Mouse (Mus musculus): ENCODE data around the gene Ppif. TPM values are rescaled to one million over a fixed set of nuclear protein-coding genes. Genes with fewer than 3 reads are reported as not detected.

Gene Ppif
- total and polyA plus RNA-seq, 2 experiments from 2014 or later, result 46.1 to 55.3 TPM

- Histone ChIP-seq H3K27ac (no peak overlapping the region), H3K9me3 (ENCODE audit: low read length) (no peaks in the 10 kb centered on the region), H3K4me1 (ENCODE audit: insufficient read depth, low read length) (peaks cover 9% of the 10 kb centered on the region; the same call in 1 of the 2 replicates), H3K4me3 (ENCODE audit: low read length) (no peak overlapping the region), H3K27me3 (ENCODE audit: insufficient read depth, low read length) (no peaks in the 10 kb centered on the region), H3K4me2 (ENCODE audit: low read depth, low read length) (no peak overlapping the region), H3K36me3 (ENCODE audit: insufficient read depth, low read length) (no peaks in the 10 kb centered on the region), H3K9ac (replicated peaks; ENCODE audit: low read length) (no peak overlapping the region)
- DNase-seq (ENCODE audit: low spot score), result no peak
- no peak for ATAC-seq
- TF ChIP-seq CTCF (IDR thresholded peaks at IDR 0.05; ENCODE audit: low read depth), result no peak
- 78% methylated on average over 5 of the region's 5 CpGs for WGBS
Measured at GRCm38 (mm10) chr14:25727149-25727510, 33.2 kb downstream of the Ppif start.

DNA sequence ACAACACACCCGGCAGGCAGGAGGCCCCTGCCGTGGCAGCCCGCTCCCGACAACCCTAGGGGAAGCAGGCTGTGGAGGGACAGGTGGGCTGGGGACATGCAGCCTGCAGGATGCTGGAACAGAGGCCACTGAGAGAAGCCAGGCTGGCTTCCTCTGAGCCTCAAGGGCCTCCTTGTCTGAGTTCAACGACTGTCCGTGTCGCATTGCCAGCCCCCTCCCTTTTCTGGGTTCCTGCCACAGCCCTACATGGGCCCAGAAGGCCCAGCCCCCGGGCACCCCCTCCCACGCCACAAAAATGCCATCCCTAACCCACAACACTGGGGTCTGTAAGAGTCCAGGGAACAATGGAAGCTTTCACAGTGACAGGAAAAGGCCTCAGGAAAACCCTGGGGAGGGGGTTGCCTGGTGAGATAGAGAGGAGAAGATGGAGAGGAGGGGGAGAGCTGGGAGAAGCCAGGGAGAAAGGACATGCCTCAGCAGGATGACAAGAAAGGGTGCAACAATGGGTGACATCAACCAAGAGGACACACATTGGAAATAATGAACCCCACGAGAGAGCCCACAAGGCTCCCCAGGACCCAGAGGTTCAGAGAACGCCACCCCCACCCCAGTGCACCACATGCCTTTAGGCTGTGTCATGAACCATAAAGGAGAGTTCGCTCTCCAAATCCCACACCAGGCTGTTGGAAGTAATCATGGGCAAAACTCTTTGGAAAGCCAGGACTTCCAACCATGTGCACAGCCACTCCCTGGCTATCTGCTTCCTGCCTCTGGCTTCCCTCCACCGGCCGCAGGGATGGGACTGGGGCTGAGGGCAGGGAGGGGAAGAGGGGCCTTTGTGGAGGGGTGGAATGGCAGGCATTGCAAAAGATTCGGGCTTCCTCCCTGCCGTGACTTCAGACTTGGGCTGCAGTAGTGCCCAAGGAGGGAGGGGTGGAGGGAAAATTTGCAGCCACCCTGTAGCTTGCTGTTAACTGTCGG, 41.1 kb downstream of the Ppif start:
- no peaks in the 10 kb centered on the region for H3K27me3 ChIP-seq (ENCODE audit: insufficient read depth, low read length)
- 23% methylated on average over 17 of the region's 17 CpGs for WGBS
- no peak overlapping the region for H3K9ac ChIP-seq (replicated peaks; ENCODE audit: low read length)
- no peaks in the 10 kb centered on the region for H3K9me3 ChIP-seq (ENCODE audit: low read length)
- peak; percentile 86 for ATAC-seq
- no peak overlapping the region for H3K4me2 ChIP-seq (ENCODE audit: low read depth, low read length)
- no peak overlapping the region for H3K4me3 ChIP-seq (ENCODE audit: low read length)
- DNase-seq (ENCODE audit: low spot score), result peak; percentile 71
- no peak for TF ChIP-seq CTCF (IDR thresholded peaks at IDR 0.05; ENCODE audit: low read depth)
- no peaks in the 10 kb centered on the region for H3K36me3 ChIP-seq (ENCODE audit: insufficient read depth, low read length)
- H3K4me1 ChIP-seq (ENCODE audit: insufficient read depth, low read length), result peaks cover 20% of the 10 kb centered on the region
- peak overlapping the region; percentile 69 for H3K27ac ChIP-seq

- ATAC-seq (no peak), DNase-seq (ENCODE audit: low spot score) (no peak)
- Histone ChIP-seq H3K27ac (peak overlapping the region; percentile 69; the same call in 1 of the 2 replicates), H3K9me3 (ENCODE audit: low read length) (no peaks in the 10 kb centered on the region), H3K36me3 (ENCODE audit: insufficient read depth, low read length) (no peaks in the 10 kb centered on the region), H3K9ac (replicated peaks; ENCODE audit: low read length) (no peak overlapping the region), H3K27me3 (ENCODE audit: insufficient read depth, low read length) (no peaks in the 10 kb centered on the region), H3K4me3 (ENCODE audit: low read length) (no peak overlapping the region), H3K4me1 (ENCODE audit: insufficient read depth, low read length) (peaks cover 24% of the 10 kb centered on the region), H3K4me2 (ENCODE audit: low read depth, low read length) (no peak overlapping the region)
- 62% methylated on average over 3 of the region's 3 CpGs for WGBS
- no peak for TF ChIP-seq CTCF (IDR thresholded peaks at IDR 0.05; ENCODE audit: low read depth)
Measured at GRCm38 (mm10) chr14:25736140-25736539, 42.2 kb downstream of the Ppif start.

DNA sequence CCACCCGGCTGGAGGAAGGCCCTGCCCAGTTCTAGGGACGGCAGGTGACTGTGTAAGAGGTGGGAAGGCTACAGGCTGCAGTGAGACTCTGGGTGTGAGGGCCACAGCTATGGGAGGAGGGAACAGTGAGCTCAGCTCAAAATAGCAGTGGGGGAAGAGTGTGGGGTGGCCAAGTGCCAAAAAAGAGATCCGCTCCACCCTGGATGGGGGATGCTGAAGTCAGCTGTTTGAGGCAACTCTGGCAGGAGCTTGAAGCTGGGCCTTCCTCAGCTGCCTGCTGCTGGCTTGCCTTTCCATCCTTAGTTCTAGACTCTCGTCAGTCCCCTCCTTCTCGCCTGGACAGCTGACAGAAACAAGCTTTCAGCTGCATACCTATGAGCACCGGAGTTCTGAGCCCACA, 42.6 kb downstream of the Ppif start:
- WGBS, result 36% methylated on average over 6 of the region's 6 CpGs
- ATAC-seq (no peak), DNase-seq (ENCODE audit: low spot score) (peak; percentile 71)
- peaks cover 24% of the 10 kb centered on the region for H3K4me1 ChIP-seq (ENCODE audit: insufficient read depth, low read length)
- H3K27me3 ChIP-seq (ENCODE audit: insufficient read depth, low read length), result no peaks in the 10 kb centered on the region
- no peak overlapping the region for H3K4me2 ChIP-seq (ENCODE audit: low read depth, low read length)
- no peaks in the 10 kb centered on the region for H3K9me3 ChIP-seq (ENCODE audit: low read length)
- peak overlapping the region; percentile 69; the same call in 1 of the 2 replicates for H3K27ac ChIP-seq
- no peak for TF ChIP-seq CTCF (IDR thresholded peaks at IDR 0.05; ENCODE audit: low read depth)
- no peaks in the 10 kb centered on the region for H3K36me3 ChIP-seq (ENCODE audit: insufficient read depth, low read length)
- H3K4me3 ChIP-seq (ENCODE audit: low read length), result no peak overlapping the region
- H3K9ac ChIP-seq (replicated peaks; ENCODE audit: low read length), result no peak overlapping the region

GRCm38 (mm10) chr14:25738591-25739001, 44.6 kb downstream of the Ppif start:
- no peak for TF ChIP-seq CTCF (IDR thresholded peaks at IDR 0.05; ENCODE audit: low read depth)
- DNase-seq (ENCODE audit: low spot score) (peak; percentile 54), ATAC-seq (no peak)
- no peak overlapping the region for H3K4me2 ChIP-seq (ENCODE audit: low read depth, low read length)
- H3K4me3 ChIP-seq (ENCODE audit: low read length), result no peak overlapping the region
- peaks cover 24% of the 10 kb centered on the region for H3K4me1 ChIP-seq (ENCODE audit: insufficient read depth, low read length)
- no peaks in the 10 kb centered on the region for H3K36me3 ChIP-seq (ENCODE audit: insufficient read depth, low read length)
- no peak overlapping the region; the same call in 1 of the 2 replicates for H3K27ac ChIP-seq
- no peaks in the 10 kb centered on the region for H3K9me3 ChIP-seq (ENCODE audit: low read length)
- WGBS, result 40% methylated on average over 14 of the region's 14 CpGs
- H3K27me3 ChIP-seq (ENCODE audit: insufficient read depth, low read length), result no peaks in the 10 kb centered on the region
- H3K9ac ChIP-seq (replicated peaks; ENCODE audit: low read length), result no peak overlapping the region

DNA sequence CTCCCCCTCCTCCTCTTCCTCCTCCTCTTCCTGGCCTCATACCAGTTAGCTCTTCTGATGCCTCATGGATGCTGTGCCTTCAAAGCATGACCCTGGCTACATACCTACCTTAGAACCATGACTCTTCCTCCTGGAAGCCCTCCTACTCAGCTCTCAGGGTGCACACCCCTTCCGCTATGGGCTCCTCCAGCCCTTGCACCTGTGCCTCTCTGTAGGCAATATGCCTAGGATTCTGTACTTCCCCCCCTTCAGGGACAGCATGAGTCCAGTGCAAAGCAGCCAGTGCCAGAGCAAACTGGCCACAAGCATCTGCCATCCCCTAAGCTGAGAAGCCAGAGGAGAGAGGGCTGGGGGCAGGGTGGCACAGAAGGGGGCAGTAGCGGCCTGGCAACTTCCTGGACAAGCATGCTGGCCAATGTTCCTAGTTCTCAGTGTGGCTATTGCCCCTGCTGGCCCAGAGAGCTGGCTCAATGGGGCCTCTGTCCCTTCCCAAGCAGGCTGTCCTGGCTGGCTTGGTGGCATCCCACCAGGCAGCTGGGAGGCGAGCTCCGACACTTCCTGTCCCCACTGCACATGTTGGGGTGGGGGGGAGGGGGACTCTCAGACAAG, 46.1 kb downstream of the Ppif start:
- Histone ChIP-seq H3K27me3 (ENCODE audit: insufficient read depth, low read length) (no peaks in the 10 kb centered on the region), H3K9ac (replicated peaks; ENCODE audit: low read length) (no peak overlapping the region), H3K27ac (peak overlapping the region; percentile 82), H3K9me3 (ENCODE audit: low read length) (no peaks in the 10 kb centered on the region), H3K4me1 (ENCODE audit: insufficient read depth, low read length) (peaks cover 15% of the 10 kb centered on the region), H3K4me2 (ENCODE audit: low read depth, low read length) (no peak overlapping the region), H3K36me3 (ENCODE audit: insufficient read depth, low read length) (no peaks in the 10 kb centered on the region), H3K4me3 (ENCODE audit: low read length) (no peak overlapping the region)
- DNase-seq (ENCODE audit: low spot score) (peak; percentile 79), ATAC-seq (peak; percentile 92)
- TF ChIP-seq CTCF (IDR thresholded peaks at IDR 0.05; ENCODE audit: low read depth), result peak; percentile 60
- 35% methylated on average over 4 of the region's 4 CpGs for WGBS

Measured in hindbrain, postnatal 0 days (tissue).